Mouse (Mus musculus) CH12F3 (cell line): ENCODE results near the gene Zer1.
"Not testable (repeated sequence)": the region's sequence is repeated elsewhere in the genome, so short reads cannot be mapped to it uniquely, and the experiment has no call there.

Source experiments
- in situ Hi-C: fragments of 300-500 bp; cut with MboI; formaldehyde crosslinking; loops from 2 replicates; pipeline ENCODE4 v1.14.3; 2020; ENCODE audit warnings: low sequenced_read_pairs

The Zer1 gene

DNA sequence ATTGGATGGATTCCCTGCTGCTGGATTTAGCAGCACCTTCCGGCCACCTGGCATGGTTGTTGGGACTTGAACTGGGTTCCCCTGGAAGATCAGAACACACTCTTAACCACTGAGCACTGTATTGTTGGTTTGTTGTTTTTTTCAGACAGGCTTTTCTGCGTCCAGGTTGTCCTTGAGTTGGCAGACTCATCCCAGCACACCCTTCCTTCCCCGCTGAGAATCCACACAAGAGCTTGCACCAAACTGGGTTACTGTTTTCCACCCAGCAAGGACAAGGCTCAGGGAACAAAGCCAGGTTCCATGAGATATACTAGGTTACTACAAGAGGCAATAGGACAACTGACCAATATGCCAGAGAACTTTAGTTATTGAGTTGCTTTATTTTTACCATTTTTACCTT, 67.6 kb downstream of the Zer1 start:
- in situ Hi-C loops = no loop called here

DNA sequence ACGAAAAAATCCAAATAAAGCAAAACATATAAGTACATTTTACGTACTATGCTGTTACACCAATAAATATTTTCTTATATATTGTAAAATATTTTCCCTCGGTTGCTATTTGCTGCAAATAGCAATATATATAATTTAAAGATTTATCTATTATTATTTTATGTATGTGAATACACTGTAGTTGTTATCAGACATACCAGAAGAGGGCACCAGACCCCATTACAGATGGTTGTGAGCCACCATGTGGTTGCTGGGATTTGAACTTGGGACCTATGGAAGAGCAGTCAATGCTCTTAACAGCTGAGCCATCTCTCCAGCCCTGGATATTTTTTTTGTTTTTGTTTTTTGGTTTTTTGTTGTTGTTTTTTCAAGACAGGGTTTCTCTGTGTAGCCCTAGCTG, 69.1 kb downstream of the Zer1 start:
- in situ Hi-C loops = not testable (repeated sequence)

DNA sequence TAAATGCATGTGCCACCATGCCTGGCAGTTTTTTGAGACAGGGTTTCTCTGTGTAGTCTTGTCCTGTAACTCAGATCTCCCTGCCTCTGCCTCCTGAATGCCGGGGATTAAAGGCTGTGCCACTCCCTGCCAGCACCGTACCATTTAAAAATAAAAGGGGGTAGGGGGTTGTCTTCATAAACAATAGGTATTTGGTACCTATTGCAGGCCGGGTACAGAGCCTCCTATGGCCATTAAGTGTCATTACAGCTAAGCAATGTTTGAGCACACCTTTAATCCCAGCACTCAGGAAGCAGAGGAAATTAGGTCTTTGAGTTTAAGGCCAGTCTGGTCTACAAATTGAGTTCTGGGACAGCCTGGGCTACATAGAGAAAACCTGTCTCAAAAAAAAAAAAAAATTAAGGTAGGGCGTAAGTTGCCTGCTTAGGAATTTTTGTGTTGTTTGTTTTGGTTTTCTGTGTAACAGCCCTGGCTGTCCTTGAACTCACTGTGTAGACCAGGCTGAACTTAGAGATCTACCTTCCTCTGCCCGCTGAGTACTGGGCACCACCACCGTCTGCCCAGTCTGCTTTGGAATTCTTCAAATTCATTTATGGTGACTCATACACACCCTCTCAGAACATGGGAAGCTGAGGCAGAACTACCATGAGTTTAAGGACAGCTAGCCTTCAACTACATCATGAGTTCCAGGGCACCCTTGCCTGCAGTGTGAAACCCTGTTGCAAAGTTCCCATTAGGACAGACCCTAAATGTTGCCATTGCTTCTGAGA, 72.2 kb downstream of the Zer1 start:
- in situ Hi-C loops = no loop called here

GRCm38 (mm10) chr2:30049831-30050230, 74.6 kb downstream of the Zer1 start:
- in situ Hi-C loops = no loop called here

GRCm38 (mm10) chr2:30048699-30049388, 75.5 kb downstream of the Zer1 start, which contains the start of gene Wdr34:
Gene Wdr34, minus strand, starts transcription at chr2:30048881.
- in situ Hi-C loops = no loop called here

GRCm38 (mm10) chr2:30048101-30048501, 76.3 kb downstream of the Zer1 start:
- in situ Hi-C loops = no loop called here
